Mouse (Mus musculus) adrenal gland, adult 18-20 months (tissue): Measurements from ENCODE around the gene Tcf7l2. TPM values are rescaled to one million over a fixed set of nuclear protein-coding genes. Genes with fewer than 3 reads are reported as not detected.

Experiments used
- DNase-seq, 2 experiments: peaks; one replicate each; pipeline ENCODE4 v3.0.0; 2021 to 2022; ENCODE audit warnings: low spot score in 2 of 2
- total RNA-seq, 2 experiments: library from RNA; stranded (reverse); gene quantifications; 1 replicate in 1 of 2; 2 replicates in 1 of 2; pipeline ENCODE4 v1.2.3; 2021

Gene Tcf7l2
- total RNA-seq, 2 experiments from 2014 or later, result 16.0 to 17.3 TPM

GRCm38 (mm10) chr19:55825001-55825827, 83.6 kb downstream of the Tcf7l2 start:
- no peak for DNase-seq

GRCm38 (mm10) chr19:55825951-55826507, 84.4 kb downstream of the Tcf7l2 start:
- DNase-seq, result no peak

GRCm38 (mm10) chr19:55827613-55828259, 86.1 kb downstream of the Tcf7l2 start:
- DNase-seq, result no peak

- no peak for DNase-seq
Measured at GRCm38 (mm10) chr19:55830976-55831559, 89.4 kb downstream of the Tcf7l2 start.

GRCm38 (mm10) chr19:55832122-55832521, 90.5 kb downstream of the Tcf7l2 start:
- DNase-seq, result no peak

GRCm38 (mm10) chr19:55833807-55834385, 92.3 kb downstream of the Tcf7l2 start:
- DNase-seq, result no peak

- DNase-seq, result no peak
Measured at GRCm38 (mm10) chr19:55836930-55837687, 95.5 kb downstream of the Tcf7l2 start.

- no peak for DNase-seq
Measured at GRCm38 (mm10) chr19:55837924-55838323, 96.3 kb downstream of the Tcf7l2 start.

- DNase-seq, result no peak
Measured at GRCm38 (mm10) chr19:55838389-55839035, 96.9 kb downstream of the Tcf7l2 start.

- DNase-seq, result no peak
Measured at GRCm38 (mm10) chr19:55839036-55839555, 97.5 kb downstream of the Tcf7l2 start.

GRCm38 (mm10) chr19:55840499-55841121, 99.0 kb downstream of the Tcf7l2 start:
- DNase-seq, result no peak

- DNase-seq, result no peak
Measured at GRCm38 (mm10) chr19:55842046-55842445, 100.4 kb downstream of the Tcf7l2 start.

GRCm38 (mm10) chr19:55843111-55843887, 101.7 kb downstream of the Tcf7l2 start:
- DNase-seq, result no peak

GRCm38 (mm10) chr19:55845702-55846101, 104.1 kb downstream of the Tcf7l2 start:
- DNase-seq, result no peak

GRCm38 (mm10) chr19:55846256-55846655, 104.6 kb downstream of the Tcf7l2 start:
- DNase-seq, result no peak

GRCm38 (mm10) chr19:55847043-55847442, 105.4 kb downstream of the Tcf7l2 start:
- no peak for DNase-seq

- DNase-seq, result no peak
Measured at GRCm38 (mm10) chr19:55850402-55851078, 108.9 kb downstream of the Tcf7l2 start.
